Mouse (Mus musculus): ENCODE data around the gene Nanos3.

GRCm38 (mm10) chr8:84179946-84180345 is 5.1 kb downstream of the Nanos3 start:
- TF ChIP-seq GATA1 (IDR thresholded peaks at IDR 0.05; ENCODE audit: borderline replicate concordance, low read length) (no peak), FLI1 (IDR thresholded peaks at IDR 0.05; ENCODE audit: low read length) (no peak)
